Mouse (Mus musculus) frontal cortex, adult 2 months (tissue): ENCODE measurements around the gene C1qtnf9. TPM values are rescaled to one million over a fixed set of nuclear protein-coding genes. Genes with fewer than 3 reads are reported as not detected.
A peak's percentile ranks its signal among the peaks of the same experiment; 100 is the strongest.

Experiments
- DNase-seq, 2 experiments: peaks; one replicate each; pipeline ENCODE4 v3.0.0; 2022; ENCODE audit warnings: low spot score in 1 of 2; ENCODE audit errors: extremely low spot score in 1 of 2
- polyA plus RNA-seq: library from polyadenylated mRNA; depleted of rRNA; stranded (reverse); fragments of >200 nt; gene quantifications from 2 replicates; pipeline ENCODE4 v1.2.3, GENCODE M21; 2012

The C1qtnf9 gene
- polyA plus RNA-seq, 1 experiment = 0.50 TPM

GRCm38 (mm10) chr14:60747154-60747870 is 20.6 kb upstream of the C1qtnf9 start:
- DNase-seq = no peak

- DNase-seq = no peak
Measured at GRCm38 (mm10) chr14:60749880-60750279, 18.1 kb upstream of the C1qtnf9 start.

- no peak for DNase-seq
Measured at GRCm38 (mm10) chr14:60751581-60751980, 16.4 kb upstream of the C1qtnf9 start.

DNA sequence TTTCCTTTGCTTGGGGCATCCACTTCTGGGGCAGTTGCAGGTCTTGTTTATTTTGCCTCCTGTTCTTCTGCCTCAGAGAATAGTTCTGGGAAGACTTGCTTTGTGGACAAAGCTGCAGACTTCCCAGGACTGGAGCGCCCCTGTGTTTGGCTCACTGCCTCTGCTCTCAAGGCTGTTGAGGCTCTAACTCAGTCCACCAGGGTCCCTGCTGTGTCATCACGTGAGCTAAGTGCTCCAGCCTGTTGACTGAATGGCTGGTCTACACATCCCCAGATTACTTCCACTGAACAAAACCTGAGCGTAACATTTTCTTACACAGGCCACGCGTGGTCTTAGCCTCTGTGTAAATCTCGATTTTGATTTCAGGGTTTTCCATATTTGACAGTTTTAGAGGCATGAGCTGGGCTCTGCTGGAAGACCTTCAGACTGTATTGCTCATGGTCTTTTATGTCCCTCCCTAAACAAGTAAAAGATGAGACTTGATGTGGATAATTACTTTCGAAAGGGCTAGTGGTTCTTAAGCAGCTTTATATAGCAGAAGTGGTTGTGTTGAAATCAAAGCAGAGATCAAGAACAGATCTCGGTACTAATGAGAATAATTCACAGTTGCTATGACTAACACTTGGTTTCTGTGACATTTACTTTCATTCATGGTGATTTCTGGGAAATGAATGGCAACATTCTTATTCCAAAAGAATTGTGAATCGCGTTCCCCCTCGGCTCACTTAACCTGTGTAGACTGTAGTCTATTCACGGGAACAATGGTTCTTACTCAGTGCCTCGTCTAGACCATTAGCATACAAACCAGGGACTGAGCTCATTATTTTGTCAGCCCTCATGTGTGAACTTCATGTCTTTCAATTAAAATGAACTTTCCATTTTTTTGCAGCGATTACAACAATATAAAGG is 14.8 kb upstream of the C1qtnf9 start:
- DNase-seq = no peak

GRCm38 (mm10) chr14:60753801-60754126 is 14.2 kb upstream of the C1qtnf9 start:
- DNase-seq = no peak

GRCm38 (mm10) chr14:60754656-60755055 is 13.3 kb upstream of the C1qtnf9 start:
- no peak for DNase-seq

- no peak for DNase-seq
Measured at GRCm38 (mm10) chr14:60756271-60756670, 11.7 kb upstream of the C1qtnf9 start.

DNA sequence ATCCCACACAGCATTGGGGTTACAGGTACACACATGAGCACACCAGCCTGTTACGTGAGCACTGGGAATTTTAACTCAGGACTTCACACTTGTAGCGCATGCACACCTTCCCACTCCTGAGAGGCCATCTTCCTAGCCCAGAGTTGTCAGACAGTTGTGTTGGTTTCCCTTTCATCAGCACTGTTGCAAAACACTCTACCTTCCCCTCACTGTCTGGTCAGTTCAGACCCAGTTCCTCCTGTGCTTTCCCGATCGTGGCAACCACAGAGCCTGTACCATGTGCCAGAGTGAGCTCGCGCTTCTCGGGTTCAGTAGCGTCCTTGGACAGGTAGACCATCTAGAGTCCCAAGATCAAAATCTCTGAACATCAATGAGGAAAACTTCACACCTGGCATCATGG is 10.7 kb upstream of the C1qtnf9 start:
- DNase-seq = no peak

- no peak for DNase-seq
Measured at GRCm38 (mm10) chr14:60757722-60758121, 10.2 kb upstream of the C1qtnf9 start.

GRCm38 (mm10) chr14:60759097-60759496 is 8.8 kb upstream of the C1qtnf9 start:
- DNase-seq = no peak

GRCm38 (mm10) chr14:60761801-60762200 is 6.1 kb upstream of the C1qtnf9 start:
- no peak for DNase-seq

DNA sequence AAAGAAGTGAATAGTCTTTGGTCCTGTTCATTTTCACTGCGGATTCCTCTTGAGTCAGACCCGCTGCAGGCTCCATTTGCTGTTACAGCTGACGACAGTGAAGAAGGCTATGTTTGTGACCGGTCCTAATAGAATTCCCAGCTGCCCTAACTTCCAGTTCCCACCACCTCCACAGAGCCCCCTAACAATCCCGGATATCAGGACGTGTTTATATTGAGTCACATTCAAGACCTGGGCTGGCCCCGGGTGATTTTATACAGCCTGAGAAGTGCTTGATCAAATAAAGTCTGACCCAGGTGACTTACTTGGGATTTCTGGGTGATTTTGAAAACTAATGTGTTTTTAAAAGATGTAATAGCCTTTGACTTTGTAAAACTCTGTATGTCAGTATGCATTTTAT is 5.2 kb upstream of the C1qtnf9 start:
- no peak for DNase-seq

GRCm38 (mm10) chr14:60763746-60764145 is 4.2 kb upstream of the C1qtnf9 start:
- no peak for DNase-seq

- no peak for DNase-seq
Measured at GRCm38 (mm10) chr14:60764526-60764925, 3.4 kb upstream of the C1qtnf9 start.

GRCm38 (mm10) chr14:60765025-60765424 is 2.9 kb upstream of the C1qtnf9 start:
- no peak for DNase-seq

DNA sequence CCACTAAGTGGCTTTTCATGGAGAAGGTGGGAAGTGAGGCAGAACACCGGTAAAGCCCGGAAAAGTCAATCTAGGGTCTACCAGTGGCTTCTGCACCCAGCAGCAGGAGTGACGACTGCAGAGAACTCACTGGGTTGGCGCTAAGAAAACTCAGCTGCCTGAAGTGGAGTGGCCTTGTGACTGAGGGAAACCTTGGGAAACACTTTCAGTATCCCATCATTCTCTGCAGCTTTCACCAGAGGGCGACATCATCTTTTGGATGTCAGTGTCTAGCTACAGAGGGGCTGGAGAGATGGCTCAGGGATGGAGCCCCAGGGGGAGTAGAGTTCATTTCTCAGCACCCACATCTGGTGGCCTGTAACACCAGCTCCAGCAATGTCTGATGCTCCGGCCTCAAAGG is 1.4 kb downstream of the C1qtnf9 start:
- DNase-seq = no peak

DNA sequence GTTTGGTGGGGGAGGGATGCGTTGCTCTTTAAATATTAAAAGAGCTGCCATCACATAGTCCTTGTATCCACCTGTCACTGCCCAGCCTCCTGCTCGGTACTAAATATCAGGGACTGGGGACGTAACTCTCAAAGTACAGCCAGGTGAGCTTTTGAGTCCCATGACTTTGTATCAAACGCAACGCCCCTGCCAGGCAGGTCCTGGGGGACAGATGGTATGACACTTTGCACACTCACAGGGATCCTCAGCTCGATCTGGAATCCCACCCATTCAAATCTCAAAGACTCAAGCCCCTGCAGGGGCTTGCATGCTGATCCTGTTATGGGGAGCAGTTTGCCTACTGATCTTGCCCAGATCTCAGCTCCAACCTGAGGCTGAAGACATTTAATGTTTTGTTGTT is 2.7 kb downstream of the C1qtnf9 start:
- DNase-seq = no peak

DNA sequence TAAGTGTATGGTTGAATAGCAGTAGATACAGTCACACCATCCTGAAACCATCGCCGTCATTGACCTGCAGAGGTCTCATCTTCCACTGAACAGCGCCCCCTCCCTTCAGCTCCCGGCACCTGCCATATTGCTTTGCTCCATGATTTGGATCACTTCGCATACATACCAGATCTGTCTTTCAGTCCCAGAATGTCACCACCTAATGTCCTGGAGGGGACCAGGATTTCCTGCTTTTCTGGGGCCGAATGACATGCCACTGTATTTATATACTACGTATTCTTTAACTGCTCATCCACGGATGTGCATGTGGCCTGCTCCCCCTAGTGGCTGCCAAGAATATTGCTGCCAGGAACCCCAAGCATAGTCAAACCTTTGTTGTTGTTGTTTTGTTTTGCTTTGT is 3.1 kb downstream of the C1qtnf9 start:
- DNase-seq = peak; percentile 35 to 79

DNA sequence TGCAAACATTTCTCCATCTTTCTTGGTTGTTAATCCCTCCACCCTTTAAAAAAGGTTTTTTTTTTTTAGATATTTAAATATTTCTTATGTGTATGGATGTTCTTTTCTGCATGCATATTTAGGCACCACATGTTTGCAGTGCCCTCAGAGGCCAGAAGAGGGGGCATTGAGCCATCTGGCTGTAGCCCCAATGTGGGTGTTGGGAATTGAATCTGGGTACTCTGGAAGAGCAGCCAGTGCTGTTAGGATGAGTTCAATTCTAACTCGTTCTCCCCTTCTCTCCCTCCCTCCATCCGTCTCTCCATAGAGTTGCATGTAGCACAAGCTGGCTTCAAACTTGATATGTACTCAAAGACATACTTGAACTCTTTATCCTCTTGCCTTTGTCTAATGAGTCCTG is 5.5 kb downstream of the C1qtnf9 start:
- no peak for DNase-seq

- no peak for DNase-seq
Measured at GRCm38 (mm10) chr14:60776521-60776920, 8.6 kb downstream of the C1qtnf9 start.

DNA sequence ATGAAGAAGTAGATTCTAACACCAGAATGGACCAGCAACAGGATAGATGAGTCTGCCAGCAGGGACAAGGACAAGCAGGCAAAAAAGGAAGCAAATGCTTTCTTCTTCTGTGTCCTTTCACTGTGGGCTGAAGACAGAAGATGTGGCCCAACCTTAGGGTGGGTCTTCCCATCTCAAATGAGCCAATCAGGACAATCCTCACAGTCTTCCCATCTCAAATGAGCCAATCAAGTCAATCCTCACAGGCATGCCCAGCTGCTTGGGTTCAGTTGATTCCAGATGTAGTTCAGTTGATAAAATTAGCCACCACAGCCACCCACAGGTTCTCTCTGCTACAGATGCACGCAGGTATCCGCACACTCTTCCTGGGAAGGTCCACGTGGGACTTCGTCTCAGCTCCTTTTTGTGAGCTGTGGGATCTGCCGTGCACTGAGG is 9.6 kb downstream of the C1qtnf9 start:
- DNase-seq = no peak

GRCm38 (mm10) chr14:60779198-60779597 is 11.3 kb downstream of the C1qtnf9 start:
- DNase-seq = no peak
